Mouse (Mus musculus): ENCODE data around the gene Prom1.

- TF ChIP-seq POLR2A (IDR thresholded peaks at IDR 0.05; ENCODE audit: control insufficient read depth, low read depth, low read length), result no peak
- TF ChIP-seq CTCF (IDR thresholded peaks at IDR 0.05; ENCODE audit: control insufficient read depth, insufficient read depth, insufficient replicate concordance, low read depth, low read length), result no peak
Observed at GRCm38 (mm10) chr5:44109121-44109520, 7.3 kb upstream of the Prom1 start.

All from testis, adult 2 months (tissue).